Mouse (Mus musculus) small intestine, adult 2 months (tissue): ENCODE measurements around the gene Mreg. TPM values are rescaled to one million over a fixed set of nuclear protein-coding genes. Genes with fewer than 3 reads are reported as not detected.

Source experiments
- H3K27ac ChIP-seq: fragments of 200-500 bp; 2 replicates; pipeline ENCODE4 v1.5.1; 2012; ENCODE audit warnings: low read depth, low read length, control low read depth, inconsistent platforms; ENCODE audit not compliant: insufficient read depth
- H3K27me3 ChIP-seq: fragments of 200-500 bp; 2 replicates; pipeline ENCODE4 v1.6.1; 2012; ENCODE audit warnings: mild to moderate bottlenecking, moderate library complexity, low read length, inconsistent platforms; ENCODE audit not compliant: control insufficient read depth, insufficient read depth
- H3K36me3 ChIP-seq: fragments of 200-500 bp; 2 replicates; pipeline ENCODE4 v1.6.1; 2012; ENCODE audit warnings: mild to moderate bottlenecking, low read length, control low read depth, inconsistent platforms; ENCODE audit not compliant: control insufficient read depth, insufficient read depth
- H3K4me1 ChIP-seq: fragments of 200-500 bp; 2 replicates; pipeline ENCODE4 v1.6.1; 2012; ENCODE audit warnings: low read length, inconsistent platforms, mixed read lengths; ENCODE audit not compliant: control insufficient read depth, insufficient read depth, insufficient read length
- H3K4me3 ChIP-seq: fragments of 200-500 bp; 2 replicates; pipeline ENCODE4 v1.5.1; 2012; ENCODE audit warnings: low read depth, mild to moderate bottlenecking, control low read depth, inconsistent platforms, low read length, moderate library complexity
- CTCF ChIP-seq: fragments of 200-500 bp; IDR thresholded peaks from 2 replicates; pipeline ENCODE4 v1.5.1; 2012; ENCODE audit warnings: low read depth, mild to moderate bottlenecking, control low read depth, inconsistent platforms, low read length, moderate library complexity, mixed read lengths; ENCODE audit not compliant: insufficient replicate concordance, insufficient read length; ENCODE audit errors: extremely low read depth
- POLR2A ChIP-seq: fragments of 200-500 bp; IDR thresholded peaks from 2 replicates; pipeline ENCODE4 v1.6.1; 2012; ENCODE audit warnings: low read depth, mild to moderate bottlenecking, control low read depth, inconsistent platforms, low read length, moderate library complexity
- WGBS: fragments of 180-500 bp; shearing (Covaris S2); methylation state at CpG from one replicate; pipeline ENCODE4 v1.1.7; 2018; 5-methylcytosine and 5-hydroxymethylcytosine counted together
- polyA plus RNA-seq: library from polyadenylated mRNA; depleted of rRNA; stranded (reverse); fragments of >200 nt; gene quantifications from 2 replicates; pipeline ENCODE4 v1.2.3, GENCODE M21; 2012

Gene Mreg
- polyA plus RNA-seq, 1 experiment: 11.0 TPM

- TF ChIP-seq POLR2A: no peak
- TF ChIP-seq CTCF: no peak
- H3K27me3 ChIP-seq: no peaks in the 10 kb centered on the region
- H3K4me3 ChIP-seq: peak overlapping the region; percentile 86; the same call in 1 of the 2 replicates
- 21% methylated on average over 13 of the region's 13 CpGs for WGBS
- H3K36me3 ChIP-seq: no peaks in the 10 kb centered on the region
- no peak overlapping the region for H3K27ac ChIP-seq
- no peaks in the 10 kb centered on the region for H3K4me1 ChIP-seq
Observed at GRCm38 (mm10) chr1:72225054-72225718, 13.1 kb upstream of the Mreg start.

DNA sequence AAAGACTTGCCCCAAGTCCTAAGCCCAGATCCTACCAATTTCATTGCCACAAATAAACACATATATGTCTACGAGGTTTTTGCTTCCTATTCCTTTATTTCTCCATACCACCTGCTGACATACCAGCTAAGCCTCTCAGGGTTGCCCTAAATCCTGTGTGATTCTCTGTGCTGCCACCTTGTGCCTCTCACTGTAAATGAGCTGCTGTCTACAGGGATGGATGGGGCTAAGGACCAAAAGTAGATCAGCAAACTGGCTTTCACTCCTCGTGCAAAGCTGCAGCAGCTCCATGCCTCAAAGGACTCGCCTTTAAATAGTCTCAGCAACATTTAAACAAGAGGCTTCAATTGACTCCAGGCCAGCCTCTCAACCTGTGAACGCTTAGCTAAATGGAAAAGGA, 7.9 kb upstream of the Mreg start:
- Histone ChIP-seq H3K36me3 (no peaks in the 10 kb centered on the region), H3K4me3 (no peak overlapping the region), H3K27ac (no peak overlapping the region), H3K4me1 (no peaks in the 10 kb centered on the region), H3K27me3 (no peaks in the 10 kb centered on the region)
- TF ChIP-seq POLR2A: no peak
- WGBS: 32% methylated on average over 4 of the region's 4 CpGs

DNA sequence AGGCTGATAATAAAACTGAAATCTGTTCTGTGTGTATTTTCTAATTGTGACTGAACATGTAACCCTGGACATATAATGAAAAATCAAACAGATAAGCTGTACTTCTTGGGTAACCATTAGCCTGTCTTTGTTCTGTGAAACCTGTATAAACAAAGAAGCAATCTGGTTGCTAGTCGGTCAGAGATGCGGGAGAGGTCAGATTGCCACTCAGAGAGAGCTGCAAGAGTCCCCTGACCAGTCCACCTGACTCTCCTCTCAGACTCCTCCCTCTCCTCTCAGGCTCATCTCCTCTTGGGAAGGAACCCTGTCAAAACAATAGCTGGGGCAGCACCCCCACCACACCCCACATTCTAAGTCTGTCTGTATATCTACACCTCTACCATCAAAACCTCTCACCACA, 7.0 kb upstream of the Mreg start:
- Histone ChIP-seq H3K27me3 (no peaks in the 10 kb centered on the region), H3K27ac (no peak overlapping the region), H3K4me1 (0 out of 2 replicates have a peak, but pooled peaks cover 3% of the 10 kb centered on the region), H3K4me3 (no peak overlapping the region), H3K36me3 (no peaks in the 10 kb centered on the region)
- WGBS: 6% methylated on average over 2 of the region's 2 CpGs
- TF ChIP-seq POLR2A (no peak), CTCF (no peak)

DNA sequence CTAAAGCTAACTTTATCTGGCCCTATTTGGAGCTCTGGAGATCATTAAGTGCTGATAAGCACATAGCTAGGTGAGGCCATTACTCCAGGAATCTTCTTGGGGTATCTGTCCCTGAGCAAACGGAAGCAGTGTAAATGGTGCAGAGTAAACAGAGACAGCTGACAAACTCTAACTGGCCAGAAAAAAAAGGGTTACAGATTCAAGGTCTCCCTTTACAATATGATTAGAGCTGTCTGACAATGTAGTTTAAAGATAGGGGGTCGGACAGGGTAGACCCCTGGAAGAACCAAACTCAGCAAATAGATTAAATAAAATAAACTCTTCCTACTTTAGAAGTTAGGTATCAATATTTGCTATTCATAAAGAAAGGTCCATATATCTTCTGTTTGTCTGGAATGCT, 6.5 kb upstream of the Mreg start:
- Histone ChIP-seq H3K4me1 (0 out of 2 replicates have a peak, but pooled peaks cover 3% of the 10 kb centered on the region), H3K36me3 (no peaks in the 10 kb centered on the region), H3K27ac (no peak overlapping the region), H3K4me3 (no peak overlapping the region), H3K27me3 (no peaks in the 10 kb centered on the region)
- WGBS: 28% methylated on average over 2 of the region's 2 CpGs
- TF ChIP-seq POLR2A: no peak

GRCm38 (mm10) chr1:72216761-72217160, 4.7 kb upstream of the Mreg start:
- WGBS: 91% methylated on average over 7 of the region's 7 CpGs

GRCm38 (mm10) chr1:72215174-72215573, 3.1 kb upstream of the Mreg start:
- H3K36me3 ChIP-seq: no peaks in the 10 kb centered on the region
- no peaks in the 10 kb centered on the region for H3K27me3 ChIP-seq
- no peak overlapping the region for H3K27ac ChIP-seq
- TF ChIP-seq CTCF: no peak
- TF ChIP-seq POLR2A: no peak
- H3K4me3 ChIP-seq: no peak overlapping the region
- peaks cover 8% of the 10 kb centered on the region; the same call in 1 of the 2 replicates for H3K4me1 ChIP-seq
- WGBS: 77% methylated on average over 4 of the region's 4 CpGs

More at GRCm38 (mm10) chr1:72216761-72217160, 4.7 kb upstream of the Mreg start:
- H3K4me1 ChIP-seq: 0 out of 2 replicates have a peak, but pooled peaks cover 3% of the 10 kb centered on the region
- no peaks in the 10 kb centered on the region for H3K27me3 ChIP-seq
- H3K4me3 ChIP-seq: no peak overlapping the region
- no peak overlapping the region for H3K27ac ChIP-seq
- no peak for TF ChIP-seq POLR2A
- no peak for TF ChIP-seq CTCF
- no peaks in the 10 kb centered on the region for H3K36me3 ChIP-seq

DNA sequence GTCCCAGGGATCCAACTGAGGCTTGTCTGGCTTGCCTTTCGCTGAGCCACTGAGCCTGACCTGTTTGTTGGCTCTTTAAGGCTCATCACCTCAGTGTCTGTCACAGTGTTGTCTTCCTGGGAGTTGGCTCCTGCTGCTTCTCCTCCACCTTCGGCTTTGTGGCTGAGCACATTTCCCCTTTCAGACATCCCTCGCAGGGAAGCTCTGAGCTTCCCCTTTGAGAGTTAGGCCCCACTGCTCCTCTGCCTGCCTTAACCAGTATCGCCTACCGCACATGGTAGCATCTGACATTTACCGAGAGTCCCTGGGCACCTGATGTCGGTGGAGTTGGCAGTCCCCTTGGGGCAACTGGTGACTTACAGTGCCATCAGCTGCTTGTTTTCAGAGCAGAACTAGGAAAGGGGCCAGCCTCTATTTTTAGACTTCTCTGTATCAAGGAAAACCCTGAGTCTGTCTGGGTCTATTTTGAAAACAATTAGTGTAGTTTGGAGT, 2.4 kb upstream of the Mreg start:
- 79% methylated on average over 7 of the region's 7 CpGs for WGBS
- Histone ChIP-seq H3K27ac (no peak overlapping the region), H3K27me3 (no peaks in the 10 kb centered on the region), H3K36me3 (no peaks in the 10 kb centered on the region), H3K4me3 (no peak overlapping the region), H3K4me1 (peaks cover 8% of the 10 kb centered on the region; the same call in 1 of the 2 replicates)
- TF ChIP-seq CTCF (no peak), POLR2A (no peak)
